34 mouse cellular contexts compared by ENCODE assay signal in genomic region chr17:36868836-36869235, GRCm38 (mm10). TPM values are rescaled to one million over a fixed set of nuclear protein-coding genes. Genes with fewer than 3 reads are reported as not detected.
DNase-seq lines count a peak whose midpoint lies in the region; ATAC-seq and TF ChIP-seq lines count a peak whose summit lies in the region.
"Had no signal": no experiment of that assay in that cellular context is flagged by ENCODE, and none has a peak within 500 bp of the region (broad histone marks: within the 10 kb centered on the region; RNA-seq: fewer than 3 reads in every experiment).

No protein-coding gene starts in this region.

- no peak for TF ChIP-seq CTCF in G1E (IDR thresholded peaks at IDR 0.05; ENCODE audit: low read depth, low read length)

- no peak for DNase-seq in heart, adult 9 months (ENCODE audit: low spot score in 2 of 2)
- DNase-seq in G1E (ENCODE audit: low spot score), result peak; percentile 9
- peak; percentile 53 for DNase-seq in c-Kit-negative CD71-positive TER-119-positive erythroid progenitor cells, embryonic 14.5 days (ENCODE audit: low read depth, low spot score)
- no peak for DNase-seq in cerebellum, postnatal 36 days
- DNase-seq: adrenal gland, adult 8-10 months; cerebellum, adult 8-10 months; forebrain, postnatal 0 days; gastrocnemius, postnatal 14 days; heart, adult 2 months; kidney, postnatal 36 days; lung, postnatal 36 days; retina, postnatal 1 day; right cerebral cortex, postnatal 25 days; thymus, adult 18-20 months had no signal

- H3K36me3 ChIP-seq in heart, embryonic 11.5 days (ENCODE audit: control insufficient read depth, insufficient read depth, low read length), result no peaks in the 10 kb centered on the region
- peaks cover 22% of the 10 kb centered on the region for H3K36me3 ChIP-seq in G1E (replicated peaks)
- peaks cover 25% of the 10 kb centered on the region for H3K36me3 ChIP-seq in liver, embryonic 16.5 days (ENCODE audit: control insufficient read depth, insufficient read depth)
- no peaks in the 10 kb centered on the region for H3K36me3 ChIP-seq in kidney, embryonic 16.5 days (ENCODE audit: insufficient read depth, low read length)
- H3K36me3 ChIP-seq: embryonic facial prominence, embryonic 10.5 days; lung, embryonic 15.5 days; neural tube, embryonic 13.5 days had no signal

- H3K4me2 ChIP-seq in heart, embryonic 11.5 days, result no peak overlapping the region
- peak overlapping the region; percentile 57 for H3K4me2 ChIP-seq in liver, embryonic 16.5 days (ENCODE audit: low read depth, low read length)
- H3K4me2 ChIP-seq in kidney, embryonic 16.5 days (replicated peaks; ENCODE audit: low read depth, low read length), result no peak overlapping the region
- H3K4me2 ChIP-seq: lung, embryonic 15.5 days; neural tube, embryonic 13.5 days had no signal

- no peaks in the 10 kb centered on the region for H3K9me3 ChIP-seq in heart, embryonic 11.5 days (replicated peaks; ENCODE audit: control insufficient read depth, low read length)
- no peaks in the 10 kb centered on the region for H3K9me3 ChIP-seq in G1E (replicated peaks)
- H3K9me3 ChIP-seq in liver, embryonic 16.5 days (replicated peaks; ENCODE audit: control insufficient read depth, low read length), result no peaks in the 10 kb centered on the region
- H3K9me3 ChIP-seq in kidney, embryonic 16.5 days (ENCODE audit: low read length), result no peaks in the 10 kb centered on the region
- H3K9me3 ChIP-seq: embryonic facial prominence, embryonic 10.5 days; lung, embryonic 15.5 days; megakaryocyte, embryonic 14.5 days; neural tube, embryonic 13.5 days had no signal

- no peak overlapping the region for H3K9ac ChIP-seq in heart, embryonic 11.5 days (ENCODE audit: low read depth, low read length)
- peak overlapping the region; percentile 43 for H3K9ac ChIP-seq in liver, embryonic 16.5 days (ENCODE audit: low read depth, low read length)
- H3K9ac ChIP-seq in kidney, embryonic 16.5 days (replicated peaks; ENCODE audit: low read length), result no peak overlapping the region
- H3K9ac ChIP-seq: forebrain, postnatal 0 days; lung, embryonic 15.5 days; neural tube, embryonic 13.5 days had no signal

- no peak for ATAC-seq in heart, embryonic 11.5 days (replicated peaks; ENCODE audit: insufficient number of reproducible peaks, low FRiP score, low TSS enrichment)
- ATAC-seq in G1E (ENCODE audit: extremely low read depth, insufficient number of reproducible peaks, low FRiP score, poor library complexity, severe bottlenecking), result no peak
- no peak for ATAC-seq in liver, embryonic 16.5 days (ENCODE audit: low read depth)
- no peak for ATAC-seq in kidney, embryonic 16.5 days (ENCODE audit: low FRiP score, low TSS enrichment)
- ATAC-seq: activated CD4-positive, CD25-positive, alpha-beta regulatory T cell, adult 4 months; forebrain, postnatal 0 days; intestine, postnatal 0 days; midbrain, embryonic 16.5 days had no signal

- peak overlapping the region; percentile 66 for H3K27ac ChIP-seq in heart, embryonic 11.5 days (ENCODE audit: low read depth, low read length)
- H3K27ac ChIP-seq in liver, embryonic 16.5 days (ENCODE audit: low read length), result peak overlapping the region; percentile 94
- H3K27ac ChIP-seq in kidney, embryonic 16.5 days (ENCODE audit: low read length), result no peak overlapping the region
- H3K27ac ChIP-seq: heart, adult 2 months; lung, embryonic 15.5 days; neural tube, embryonic 13.5 days had no signal

- H3K27me3 ChIP-seq in heart, embryonic 11.5 days (ENCODE audit: control insufficient read depth, insufficient read depth, low read length), result peaks cover 34% of the 10 kb centered on the region
- H3K27me3 ChIP-seq in G1E (ENCODE audit: insufficient read depth, low read length), result peaks cover 16% of the 10 kb centered on the region
- peaks cover 33% of the 10 kb centered on the region for H3K27me3 ChIP-seq in liver, embryonic 16.5 days (ENCODE audit: control insufficient read depth, insufficient read depth, low read depth, low read length)
- H3K27me3 ChIP-seq in kidney, embryonic 16.5 days (ENCODE audit: insufficient read depth, low read length), result peaks cover 26% of the 10 kb centered on the region

- 73% methylated on average over 2 of the region's 2 CpGs for WGBS in heart, embryonic 11.5 days (ENCODE audit: insufficient replicate concordance)
- 55% methylated on average over 2 of the region's 2 CpGs for WGBS in liver, embryonic 16.5 days (ENCODE audit: insufficient replicate concordance)
- WGBS in kidney, embryonic 16.5 days, result 90% methylated on average over 2 of the region's 2 CpGs

- H3K4me3 ChIP-seq in heart, embryonic 11.5 days (ENCODE audit: low read depth, low read length), result no peak overlapping the region
- no peak overlapping the region for H3K4me3 ChIP-seq in G1E (ENCODE audit: low read depth, low read length)
- H3K4me3 ChIP-seq in liver, embryonic 16.5 days (ENCODE audit: low read depth, low read length), result peak overlapping the region; percentile 33; the same call in 1 of the 2 replicates
- no peak overlapping the region for H3K4me3 ChIP-seq in kidney, embryonic 16.5 days (ENCODE audit: low read length)
- H3K4me3 ChIP-seq: heart, adult 2 months; lung, embryonic 15.5 days; myocyte; neural tube, embryonic 13.5 days had no signal

- peaks cover 3% of the 10 kb centered on the region; the same call in 1 of the 2 replicates for H3K4me1 ChIP-seq in heart, embryonic 11.5 days (ENCODE audit: control insufficient read depth, insufficient read depth, low read length)
- peaks cover 53% of the 10 kb centered on the region for H3K4me1 ChIP-seq in G1E (ENCODE audit: insufficient read depth, low read depth, low read length)
- peaks cover 47% of the 10 kb centered on the region for H3K4me1 ChIP-seq in liver, embryonic 16.5 days (ENCODE audit: control insufficient read depth, low read depth, low read length)
- peaks cover 4% of the 10 kb centered on the region; the same call in 1 of the 2 replicates for H3K4me1 ChIP-seq in kidney, embryonic 16.5 days (ENCODE audit: insufficient read depth, low read length)
- H3K4me1 ChIP-seq: lung, embryonic 15.5 days had no signal

RNA-seq across cellular contexts. Expression of gene Trim10, which starts 0.5 kb away (rescaled TPM):
- 28.7 and 32.3 TPM in 2 replicates for polyA plus RNA-seq in heart, embryonic 11.5 days (2014; fragmentation: Nextera tagmentation; extraction: Ambion mirVana)
- total RNA-seq in G1E (2014; fragmentation: Nextera tagmentation) (8.3 and 18.1 TPM in 2 replicates), G1E (2017) (16.2 and 17.5 TPM in 2 replicates)
- 2.7 and 6.1 TPM in 2 replicates for polyA plus RNA-seq in G1E (2012)
- 285 and 295 TPM in 2 replicates for polyA plus RNA-seq in liver, embryonic 16.5 days (2015; fragmentation: Nextera tagmentation; extraction: Ambion mirVana)
- polyA plus RNA-seq in kidney, embryonic 16.5 days (2015; fragmentation: Nextera tagmentation; extraction: Ambion mirVana), result 2.1 and 2.4 TPM in 2 replicates
- total RNA-seq: ES-E14; forebrain, postnatal 0 days; gastrocnemius, postnatal 14 days; layer of hippocampus, adult 8-10 months; left cerebral cortex, postnatal 25 days had no signal
- polyA plus RNA-seq: myocyte had no signal

RNA-seq across cellular contexts. Expression of gene Trim15, which starts 1.8 kb away (rescaled TPM):
- 0.31 and 0.39 TPM in 2 replicates for polyA plus RNA-seq in heart, embryonic 11.5 days (2014; fragmentation: Nextera tagmentation; extraction: Ambion mirVana)
- total RNA-seq in G1E (2014; fragmentation: Nextera tagmentation) (not detected in 2 replicates), G1E (2017) (0.22 TPM in 1 of 2 replicates, not detected in the other)
- not detected in 2 replicates for polyA plus RNA-seq in G1E (2012)
- 0.55 and 0.61 TPM in 2 replicates for polyA plus RNA-seq in liver, embryonic 16.5 days (2015; fragmentation: Nextera tagmentation; extraction: Ambion mirVana)
- polyA plus RNA-seq in kidney, embryonic 16.5 days (2015; fragmentation: Nextera tagmentation; extraction: Ambion mirVana), result 0.22 and 0.27 TPM in 2 replicates
- total RNA-seq: ES-E14; gastrocnemius, postnatal 14 days; heart, adult 2 months; layer of hippocampus, adult 8-10 months; left cerebral cortex, postnatal 25 days had no signal
- polyA plus RNA-seq: activated CD4-positive, CD25-positive, alpha-beta regulatory T cell, adult 4 months; heart, postnatal 0 days; myocyte had no signal

RNA-seq across cellular contexts. Expression of gene Trim40, which starts 21.1 kb away (rescaled TPM):
- not detected in 2 replicates for polyA plus RNA-seq in heart, embryonic 11.5 days (2014; fragmentation: Nextera tagmentation; extraction: Ambion mirVana)
- total RNA-seq in G1E (2014; fragmentation: Nextera tagmentation) (not detected in 2 replicates), G1E (2017) (0.12 TPM in 1 of 2 replicates, not detected in the other)
- not detected in 2 replicates for polyA plus RNA-seq in G1E (2012)
- polyA plus RNA-seq in liver, embryonic 16.5 days (2015; fragmentation: Nextera tagmentation; extraction: Ambion mirVana), result not detected in 2 replicates
- not detected in 2 replicates for polyA plus RNA-seq in kidney, embryonic 16.5 days (2015; fragmentation: Nextera tagmentation; extraction: Ambion mirVana)
- total RNA-seq: common myeloid progenitor, adult 5-6 weeks; gastrocnemius, postnatal 14 days; heart, adult 2 months; left cerebral cortex, postnatal 25 days had no signal
- polyA plus RNA-seq: activated CD4-positive, CD25-positive, alpha-beta regulatory T cell, adult 4 months; embryonic facial prominence, embryonic 10.5 days; forebrain, embryonic 11.5 days; heart, adult 2 months; heart, postnatal 0 days; hindbrain, embryonic 11.5 days; kidney, embryonic 14.5 days; limb, embryonic 14.5 days; lung, embryonic 15.5 days; midbrain, embryonic 16.5 days; myocyte; neural tube, embryonic 13.5 days had no signal

RNA-seq across cellular contexts. Expression of gene Trim31, which starts 29.1 kb away (rescaled TPM):
- polyA plus RNA-seq in heart, embryonic 11.5 days (2014; fragmentation: Nextera tagmentation; extraction: Ambion mirVana), result not detected in 2 replicates
- total RNA-seq in G1E (2014; fragmentation: Nextera tagmentation) (not detected in 2 replicates), G1E (2017) (not detected in 2 replicates)
- not detected in 2 replicates for polyA plus RNA-seq in G1E (2012)
- 0.27 TPM in 1 of 2 replicates, not detected in the other for polyA plus RNA-seq in liver, embryonic 16.5 days (2015; fragmentation: Nextera tagmentation; extraction: Ambion mirVana)
- not detected in 2 replicates for polyA plus RNA-seq in kidney, embryonic 16.5 days (2015; fragmentation: Nextera tagmentation; extraction: Ambion mirVana)
- total RNA-seq: adrenal gland, adult 8-10 months; common myeloid progenitor, adult 5-6 weeks; ES-E14; forebrain, postnatal 0 days; gastrocnemius, postnatal 14 days; heart, adult 2 months; layer of hippocampus, adult 8-10 months; left cerebral cortex, postnatal 25 days had no signal
- polyA plus RNA-seq: activated CD4-positive, CD25-positive, alpha-beta regulatory T cell, adult 4 months; embryonic facial prominence, embryonic 10.5 days; forebrain, embryonic 11.5 days; heart, adult 2 months; heart, postnatal 0 days; hindbrain, embryonic 11.5 days; kidney, embryonic 14.5 days; limb, embryonic 14.5 days; midbrain, embryonic 16.5 days; myocyte; neural tube, embryonic 13.5 days had no signal

RNA-seq across cellular contexts. Expression of gene Trim26, which starts 31.9 kb away (rescaled TPM):
- polyA plus RNA-seq in heart, embryonic 11.5 days (2014; fragmentation: Nextera tagmentation; extraction: Ambion mirVana), result 21.4 and 21.9 TPM in 2 replicates
- 31.8 and 39.7 TPM in 2 replicates for total RNA-seq in G1E (2014; fragmentation: Nextera tagmentation)
- 12.5 TPM in 2 replicates for total RNA-seq in G1E (2017)
- polyA plus RNA-seq in G1E (2012), result 11.7 and 13.4 TPM in 2 replicates
- polyA plus RNA-seq in liver, embryonic 16.5 days (2015; fragmentation: Nextera tagmentation; extraction: Ambion mirVana), result 15.8 and 16.7 TPM in 2 replicates
- 41.7 and 45.8 TPM in 2 replicates for polyA plus RNA-seq in kidney, embryonic 16.5 days (2015; fragmentation: Nextera tagmentation; extraction: Ambion mirVana)

Comparison
In these comparisons a context has a peak if more than half of its experiments do, and no peak if none do; other contexts are left out.
1. DNase-seq: peak in G1E (single experiment) and c-Kit-negative CD71-positive TER-119-positive erythroid progenitor cells, embryonic 14.5 days (single experiment); none in heart, adult 9 months (0 of 2) and cerebellum, postnatal 36 days (0 of 2).